Mouse (Mus musculus) yolk sac, embryonic 10.5 days (tissue): ENCODE measurements around the gene Cyp2c23.
A peak's percentile ranks its signal among the peaks of the same experiment; 100 is the strongest.

Source experiments
- DNase-seq: peaks from one replicate; pipeline ENCODE4 v3.0.0-alpha.2; 2017; ENCODE audit warnings: low spot score

Cyp2c23 gene

GRCm38 (mm10) chr19:43972129-43972528, 56.9 kb downstream of the Cyp2c23 start:
- no peak for DNase-seq

- no peak for DNase-seq
These were observed 60.5 kb downstream of the Cyp2c23 start for GRCm38 (mm10) chr19:43968436-43969026.

GRCm38 (mm10) chr19:43966481-43966880, 62.5 kb downstream of the Cyp2c23 start:
- no peak for DNase-seq

- no peak for DNase-seq
These were observed 63.4 kb downstream of the Cyp2c23 start for GRCm38 (mm10) chr19:43965496-43966085.

- no peak for DNase-seq
These were observed 66.2 kb downstream of the Cyp2c23 start for GRCm38 (mm10) chr19:43962795-43963194.

GRCm38 (mm10) chr19:43961185-43961584, 67.8 kb downstream of the Cyp2c23 start:
- no peak for DNase-seq

- DNase-seq = peak; percentile 42
These were observed 69.0 kb downstream of the Cyp2c23 start for GRCm38 (mm10) chr19:43960014-43960413.

GRCm38 (mm10) chr19:43959162-43959561, 69.8 kb downstream of the Cyp2c23 start:
- no peak for DNase-seq

- no peak for DNase-seq
These were observed 71.1 kb downstream of the Cyp2c23 start for GRCm38 (mm10) chr19:43957881-43958280.

- DNase-seq = no peak
These were observed 71.6 kb downstream of the Cyp2c23 start for GRCm38 (mm10) chr19:43957402-43957801.

GRCm38 (mm10) chr19:43955266-43955665, 73.7 kb downstream of the Cyp2c23 start:
- peak; percentile 44 for DNase-seq
